Mouse (Mus musculus): Measurements from ENCODE around the gene Slc24a3. TPM values are rescaled to one million over a fixed set of nuclear protein-coding genes. Genes with fewer than 3 reads are reported as not detected.
A peak's percentile ranks its signal among the peaks of the same experiment; 100 is the strongest.

Gene Slc24a3
- polyA plus RNA-seq (2015; fragmentation: Nextera tagmentation; extraction: Ambion mirVana) = 1.8 and 2.2 TPM in 2 replicates

DNA sequence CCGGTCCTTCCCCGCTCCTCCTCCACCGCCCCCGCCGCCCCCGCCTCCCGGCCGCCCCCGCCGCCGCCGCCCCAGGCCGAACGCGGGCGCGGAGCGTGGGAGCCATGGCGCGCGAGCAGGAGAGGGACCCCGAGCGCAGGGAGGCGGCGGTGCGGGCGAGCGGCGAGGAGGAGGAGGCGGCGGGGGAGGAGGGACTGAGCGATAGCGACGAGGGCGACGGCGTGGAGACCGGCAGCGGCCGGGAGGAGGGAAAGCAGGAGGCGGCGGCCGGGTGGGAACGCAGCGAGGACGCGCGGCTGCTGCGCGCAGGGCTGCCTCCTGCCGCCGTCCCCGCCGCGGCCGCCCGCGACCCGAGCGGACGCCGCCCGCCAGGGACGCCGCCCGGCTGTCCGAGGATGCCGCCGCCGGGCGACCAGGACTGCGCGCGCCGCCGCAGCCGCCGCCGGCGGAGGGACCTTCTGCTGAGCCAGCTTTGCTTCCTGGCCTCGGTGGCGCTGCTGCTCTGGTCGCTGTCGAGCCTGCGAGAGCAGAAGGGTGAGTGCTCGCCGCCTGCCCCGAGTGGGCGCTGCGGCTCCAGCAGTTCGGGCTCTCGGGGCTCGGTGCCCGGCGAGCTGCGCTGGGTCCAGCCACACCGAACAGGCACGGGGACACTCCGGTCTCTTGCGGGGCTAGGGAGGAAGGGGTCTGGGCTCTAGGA, at the start of gene Slc24a3:
Gene Slc24a3 (plus strand): TSS at position 91 of the 697 bp plus-strand sequence.
- ATAC-seq (replicated peaks; ENCODE audit: insufficient number of reproducible peaks, insufficient read depth, low FRiP score, low read depth) = peak; percentile 90
- Histone ChIP-seq H3K9me3 (replicated peaks) (no peaks in the 10 kb centered on the region), H3K9ac (peak within 1 kb of the TSS; percentile 75), H3K4me1 (replicated peaks) (peaks cover 9% of the 10 kb centered on the region), H3K4me2 (peak within 1 kb of the TSS; percentile 97), H3K27ac (peak within 1 kb of the TSS; percentile 63), H3K27me3 (peaks cover 5% of the 10 kb centered on the region), H3K36me3 (no peaks in the 10 kb centered on the region), H3K4me3 (peak within 1 kb of the TSS; percentile 74)
- WGBS = 1% methylated on average over 78 of the region's 100 CpGs

GRCm38 (mm10) chr2:145117762-145118161, 49.8 kb upstream of the Slc24a3 start:
- H3K9ac ChIP-seq = no peak overlapping the region
- no peak overlapping the region for H3K27ac ChIP-seq
- H3K4me3 ChIP-seq = no peak overlapping the region
- H3K36me3 ChIP-seq = no peaks in the 10 kb centered on the region
- no peak overlapping the region for H3K4me2 ChIP-seq
- ATAC-seq (replicated peaks; ENCODE audit: insufficient number of reproducible peaks, insufficient read depth, low FRiP score, low read depth) = no peak
- no peaks in the 10 kb centered on the region for H3K27me3 ChIP-seq
- no peaks in the 10 kb centered on the region; the same call in 1 of the 2 replicates for H3K4me1 ChIP-seq (replicated peaks)
- 67% methylated on average over 5 of the region's 5 CpGs for WGBS
- no peaks in the 10 kb centered on the region for H3K9me3 ChIP-seq (replicated peaks)

DNA sequence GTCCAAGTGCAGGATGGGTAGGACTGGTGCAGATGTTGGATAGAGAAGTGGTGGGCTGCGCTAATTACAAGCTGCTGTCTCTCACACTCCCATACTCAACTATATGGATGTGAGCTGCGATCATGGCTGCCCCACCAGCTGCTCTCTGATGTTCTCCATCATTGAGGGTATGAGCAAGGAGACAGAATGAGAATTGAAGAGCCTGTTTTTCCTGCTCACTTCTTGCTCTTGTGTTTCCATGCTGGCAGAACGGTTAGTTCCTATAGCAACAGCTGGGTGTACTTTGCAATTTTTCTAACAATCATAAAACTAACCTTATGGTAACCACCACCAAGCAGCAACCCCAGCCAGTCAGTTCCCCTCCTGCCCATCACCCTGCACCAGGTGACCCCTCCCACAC, 39.8 kb upstream of the Slc24a3 start:
- H3K4me2 ChIP-seq = no peak overlapping the region
- H3K27me3 ChIP-seq = no peaks in the 10 kb centered on the region
- H3K36me3 ChIP-seq = no peaks in the 10 kb centered on the region
- 82% methylated on average over 3 of the region's 3 CpGs for WGBS
- H3K9me3 ChIP-seq (replicated peaks) = no peaks in the 10 kb centered on the region
- H3K9ac ChIP-seq = no peak overlapping the region
- H3K4me1 ChIP-seq (replicated peaks) = no peaks in the 10 kb centered on the region
- no peak overlapping the region for H3K27ac ChIP-seq
- H3K4me3 ChIP-seq = no peak overlapping the region
- no peak for ATAC-seq (replicated peaks; ENCODE audit: insufficient number of reproducible peaks, insufficient read depth, low FRiP score, low read depth)

DNA sequence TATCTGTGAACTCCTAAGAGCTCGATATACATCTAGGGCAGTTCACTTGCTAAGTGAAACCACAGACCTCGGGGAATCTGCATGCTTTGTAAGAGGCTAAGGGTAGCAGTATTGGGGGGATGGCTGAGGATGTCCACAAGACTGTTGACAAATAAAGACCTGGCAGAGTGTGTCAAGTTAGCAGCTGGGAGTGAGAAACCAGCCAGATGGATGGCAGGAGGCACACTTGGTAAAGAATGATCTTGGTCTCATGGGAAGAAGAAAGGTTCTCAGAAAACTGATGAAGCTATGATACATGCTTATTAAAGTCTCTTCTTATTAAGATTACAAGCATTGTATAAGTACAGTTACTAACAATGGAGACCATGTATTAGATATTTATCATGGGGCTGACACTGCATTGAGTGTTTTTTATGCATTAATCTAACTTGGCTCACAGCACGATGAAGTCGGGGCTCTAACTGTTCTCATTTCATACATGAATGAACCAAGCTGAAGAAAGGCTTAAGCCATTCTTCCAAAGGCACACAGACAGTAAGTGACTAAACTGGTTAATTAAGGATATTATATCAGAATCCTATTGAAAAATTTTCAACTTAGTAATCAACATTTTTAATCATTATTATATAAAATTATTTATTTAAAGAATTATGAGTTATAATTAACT, 30.8 kb upstream of the Slc24a3 start:
- Histone ChIP-seq H3K9me3 (replicated peaks) (no peaks in the 10 kb centered on the region), H3K27me3 (no peaks in the 10 kb centered on the region), H3K4me2 (no peak overlapping the region), H3K36me3 (no peaks in the 10 kb centered on the region), H3K4me1 (replicated peaks) (no peaks in the 10 kb centered on the region), H3K27ac (no peak overlapping the region), H3K4me3 (no peak overlapping the region), H3K9ac (no peak overlapping the region)
- 78% methylated on average over 4 of the region's 4 CpGs for WGBS
- no peak for ATAC-seq (replicated peaks; ENCODE audit: insufficient number of reproducible peaks, insufficient read depth, low FRiP score, low read depth)

DNA sequence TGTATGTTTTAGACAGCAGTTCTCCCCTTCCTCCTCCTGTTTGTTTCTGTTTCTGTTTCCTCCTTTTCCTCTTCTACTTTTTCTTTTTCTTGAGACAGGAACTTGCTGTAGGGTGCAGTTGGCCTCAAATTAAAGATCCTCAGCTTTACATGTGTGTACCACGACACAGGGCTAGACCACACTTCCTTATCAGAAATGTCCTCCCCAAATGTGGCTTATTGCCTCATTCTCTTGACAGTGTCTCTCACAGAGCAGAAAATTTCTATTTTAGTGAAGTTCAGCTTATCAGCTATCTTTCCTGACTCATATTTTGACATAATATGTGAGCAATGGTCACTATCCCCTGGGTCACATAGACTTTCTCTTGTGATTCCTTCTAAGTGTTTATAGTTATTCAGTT, 17.1 kb upstream of the Slc24a3 start:
- no peaks in the 10 kb centered on the region for H3K36me3 ChIP-seq
- H3K4me1 ChIP-seq (replicated peaks) = no peaks in the 10 kb centered on the region
- H3K27ac ChIP-seq = no peak overlapping the region
- no peak overlapping the region for H3K4me3 ChIP-seq
- no peak for ATAC-seq (replicated peaks; ENCODE audit: insufficient number of reproducible peaks, insufficient read depth, low FRiP score, low read depth)
- 71% methylated on average over 1 of the region's 1 CpGs for WGBS
- H3K4me2 ChIP-seq = no peak overlapping the region
- no peaks in the 10 kb centered on the region for H3K27me3 ChIP-seq
- no peak overlapping the region for H3K9ac ChIP-seq
- H3K9me3 ChIP-seq (replicated peaks) = no peaks in the 10 kb centered on the region

GRCm38 (mm10) chr2:145150821-145151220, 16.7 kb upstream of the Slc24a3 start:
- Histone ChIP-seq H3K36me3 (no peaks in the 10 kb centered on the region), H3K4me2 (no peak overlapping the region), H3K4me1 (replicated peaks) (no peaks in the 10 kb centered on the region), H3K9me3 (replicated peaks) (no peaks in the 10 kb centered on the region), H3K4me3 (no peak overlapping the region), H3K27ac (no peak overlapping the region), H3K27me3 (no peaks in the 10 kb centered on the region), H3K9ac (no peak overlapping the region)
- WGBS = 50% methylated on average over 3 of the region's 3 CpGs
- ATAC-seq (replicated peaks; ENCODE audit: insufficient number of reproducible peaks, insufficient read depth, low FRiP score, low read depth) = no peak

DNA sequence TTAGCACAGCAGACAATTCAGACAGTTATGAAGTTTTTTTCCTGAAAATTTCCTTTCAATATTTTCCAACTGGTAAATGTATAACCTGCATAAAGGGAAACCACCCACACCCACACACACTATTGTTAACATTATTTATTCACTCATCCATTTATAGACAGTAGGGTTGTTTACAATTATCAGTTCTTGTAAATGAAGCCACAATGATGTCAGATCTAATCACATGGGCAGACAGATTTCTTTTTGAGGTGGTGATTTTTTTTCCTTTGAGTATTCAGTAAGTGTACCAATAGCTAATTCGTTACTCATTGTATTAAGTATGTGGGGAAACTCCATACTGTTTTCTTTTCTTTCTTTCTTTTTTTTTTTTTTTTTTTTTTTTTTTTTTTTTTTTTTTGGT, 15.3 kb upstream of the Slc24a3 start:
- no peak overlapping the region for H3K4me2 ChIP-seq
- no peaks in the 10 kb centered on the region for H3K9me3 ChIP-seq (replicated peaks)
- H3K4me1 ChIP-seq (replicated peaks) = no peaks in the 10 kb centered on the region
- WGBS = 69% methylated on average over 1 of the region's 1 CpGs
- H3K27me3 ChIP-seq = no peaks in the 10 kb centered on the region
- H3K27ac ChIP-seq = no peak overlapping the region
- H3K9ac ChIP-seq = no peak overlapping the region
- no peaks in the 10 kb centered on the region for H3K36me3 ChIP-seq
- no peak for ATAC-seq (replicated peaks; ENCODE audit: insufficient number of reproducible peaks, insufficient read depth, low FRiP score, low read depth)
- no peak overlapping the region for H3K4me3 ChIP-seq

- Histone ChIP-seq H3K4me1 (replicated peaks) (no peaks in the 10 kb centered on the region), H3K27ac (no peak overlapping the region), H3K9me3 (replicated peaks) (no peaks in the 10 kb centered on the region), H3K4me3 (no peak overlapping the region), H3K9ac (no peak overlapping the region), H3K4me2 (no peak overlapping the region), H3K36me3 (no peaks in the 10 kb centered on the region), H3K27me3 (no peaks in the 10 kb centered on the region)
- WGBS = 88% methylated on average over 1 of the region's 1 CpGs
- no peak for ATAC-seq (replicated peaks; ENCODE audit: insufficient number of reproducible peaks, insufficient read depth, low FRiP score, low read depth)
Observed at GRCm38 (mm10) chr2:145158972-145159371, 8.6 kb upstream of the Slc24a3 start.

GRCm38 (mm10) chr2:145161046-145161700, 6.4 kb upstream of the Slc24a3 start:
- no peak overlapping the region for H3K4me2 ChIP-seq
- H3K9ac ChIP-seq = no peak overlapping the region
- H3K9me3 ChIP-seq (replicated peaks) = no peaks in the 10 kb centered on the region
- WGBS = 26% methylated on average over 12 of the region's 12 CpGs
- no peaks in the 10 kb centered on the region for H3K36me3 ChIP-seq
- no peak for ATAC-seq (replicated peaks; ENCODE audit: insufficient number of reproducible peaks, insufficient read depth, low FRiP score, low read depth)
- no peak overlapping the region for H3K27ac ChIP-seq
- no peaks in the 10 kb centered on the region for H3K4me1 ChIP-seq (replicated peaks)
- no peaks in the 10 kb centered on the region; the same call in 1 of the 2 replicates for H3K27me3 ChIP-seq
- H3K4me3 ChIP-seq = no peak overlapping the region

DNA sequence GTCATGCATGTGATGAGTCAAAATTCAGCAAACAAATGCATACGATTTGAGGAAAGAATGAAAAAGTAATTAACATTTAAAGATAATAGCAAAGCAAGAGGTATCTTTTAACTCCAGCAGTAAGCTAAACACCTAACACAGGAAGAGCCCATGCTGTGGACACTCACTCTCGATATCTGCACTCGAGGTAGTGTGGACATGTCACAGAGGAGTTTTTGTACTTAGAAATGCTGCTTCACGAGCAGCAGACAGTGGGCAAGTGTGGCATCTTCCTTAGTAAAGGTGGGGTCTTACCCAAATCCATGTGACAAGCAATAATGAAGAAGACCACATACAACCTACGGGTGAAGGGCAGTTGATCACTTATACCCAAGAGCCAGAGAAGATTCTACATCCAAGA, 3.5 kb upstream of the Slc24a3 start:
- Histone ChIP-seq H3K4me3 (no peak overlapping the region), H3K36me3 (no peaks in the 10 kb centered on the region), H3K4me1 (replicated peaks) (peaks cover 9% of the 10 kb centered on the region), H3K9ac (no peak overlapping the region), H3K27me3 (no peaks in the 10 kb centered on the region; the same call in 1 of the 2 replicates), H3K4me2 (no peak overlapping the region), H3K9me3 (replicated peaks) (no peaks in the 10 kb centered on the region), H3K27ac (no peak overlapping the region)
- 66% methylated on average over 5 of the region's 5 CpGs for WGBS
- no peak for ATAC-seq (replicated peaks; ENCODE audit: insufficient number of reproducible peaks, insufficient read depth, low FRiP score, low read depth)

DNA sequence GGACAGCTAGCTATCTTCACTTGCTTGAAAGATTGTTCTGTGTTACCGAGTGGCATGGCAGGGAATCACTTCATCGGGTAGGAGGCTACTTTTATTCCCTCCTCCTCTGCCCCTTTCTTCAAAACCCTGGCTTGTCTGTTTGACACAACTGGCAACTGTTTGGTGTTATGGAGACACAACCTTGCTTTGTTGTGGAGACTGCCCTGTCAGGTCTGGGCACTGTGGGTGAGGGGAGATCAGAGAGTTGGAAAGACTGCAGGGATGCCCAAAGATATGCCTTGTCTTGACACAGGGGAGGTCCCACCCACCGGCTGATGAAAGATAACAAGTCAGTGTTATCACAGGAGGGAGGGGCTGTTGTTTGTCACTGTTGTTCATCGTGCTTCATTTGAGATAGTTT, 3.0 kb upstream of the Slc24a3 start:
- no peak overlapping the region for H3K4me2 ChIP-seq
- peaks cover 9% of the 10 kb centered on the region for H3K4me1 ChIP-seq (replicated peaks)
- no peak for ATAC-seq (replicated peaks; ENCODE audit: insufficient number of reproducible peaks, insufficient read depth, low FRiP score, low read depth)
- no peak overlapping the region for H3K27ac ChIP-seq
- peaks cover 3% of the 10 kb centered on the region for H3K27me3 ChIP-seq
- no peak overlapping the region for H3K4me3 ChIP-seq
- WGBS = 21% methylated on average over 4 of the region's 4 CpGs
- H3K36me3 ChIP-seq = no peaks in the 10 kb centered on the region
- no peaks in the 10 kb centered on the region for H3K9me3 ChIP-seq (replicated peaks)
- no peak overlapping the region for H3K9ac ChIP-seq
